Mouse (Mus musculus) embryonic fibroblast, embryonic 13.5 days (primary cell): ENCODE data around the gene Msh4. TPM values are rescaled to one million over a fixed set of nuclear protein-coding genes. Genes with fewer than 3 reads are reported as not detected.
"Not testable (repeated sequence)": the region's sequence is repeated elsewhere in the genome, so short reads cannot be mapped to it uniquely, and the experiment has no call there.

ENCODE experiments used
- H3K27ac ChIP-seq: 2 replicates; pipeline ENCODE4 v1.5.1; 2012; ENCODE audit warnings: low read length, control low read depth, inconsistent platforms; ENCODE audit not compliant: insufficient read depth
- H3K4me1 ChIP-seq: 2 replicates; pipeline ENCODE4 v1.6.1; 2011; ENCODE audit warnings: low read length; ENCODE audit not compliant: control insufficient read depth, insufficient read depth
- H3K4me3 ChIP-seq: 2 replicates; pipeline ENCODE4 v1.5.1; 2011; ENCODE audit warnings: mild to moderate bottlenecking, control low read depth, low read length; ENCODE audit not compliant: insufficient read depth
- CTCF ChIP-seq: IDR thresholded peaks from 2 replicates; pipeline ENCODE4 v1.5.1; 2011; ENCODE audit warnings: mild to moderate bottlenecking, control low read depth, low read length, moderate library complexity, borderline replicate concordance; ENCODE audit not compliant: insufficient read depth
- POLR2A ChIP-seq: IDR thresholded peaks from 2 replicates; pipeline ENCODE4 v1.6.1; 2011; ENCODE audit warnings: low read depth, mild to moderate bottlenecking, control low read depth, low read length, moderate library complexity
- polyA plus RNA-seq: library from polyadenylated mRNA; stranded (reverse); fragments of >200 nt; gene quantifications from 2 replicates; pipeline ENCODE4 v1.2.4, GENCODE M21; 2011; ENCODE audit warnings: low read depth; ENCODE audit not compliant: missing spikeins, insufficient read length

Gene Msh4
- polyA plus RNA-seq, 1 experiment: 0.32 TPM

DNA sequence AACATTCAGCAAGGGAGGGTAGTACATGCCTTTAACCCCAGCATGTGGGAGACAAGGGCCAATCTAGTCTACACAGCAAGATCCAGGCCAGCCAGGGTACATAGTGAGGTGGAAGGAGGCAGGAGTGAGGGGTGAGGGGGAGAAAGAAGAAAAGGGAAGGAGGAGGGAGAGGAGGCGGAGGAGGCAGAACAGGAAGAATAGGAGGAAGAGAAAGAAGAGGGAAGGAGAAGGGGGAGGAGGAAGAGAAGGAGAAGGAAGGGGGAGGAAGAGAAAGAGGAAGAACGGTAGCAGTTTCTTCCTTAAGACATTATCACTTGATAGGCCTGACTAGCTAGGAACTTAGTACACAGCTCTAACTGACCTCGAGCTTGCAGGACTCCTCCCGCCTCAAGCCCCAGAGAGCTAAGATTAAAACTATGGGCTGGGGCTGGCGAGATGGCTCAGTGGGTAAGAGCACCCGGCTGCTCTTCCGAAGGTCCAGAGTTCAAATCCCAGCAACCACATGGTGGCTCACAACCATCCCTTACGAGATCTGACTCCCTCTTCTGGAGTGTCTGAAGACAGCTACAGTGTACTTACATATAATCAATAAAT, 16.7 kb downstream of the Msh4 start:
- H3K4me3 ChIP-seq: no peak overlapping the region
- no peaks in the 10 kb centered on the region for H3K4me1 ChIP-seq
- no peak for TF ChIP-seq CTCF
- TF ChIP-seq POLR2A: no peak
- H3K27ac ChIP-seq: no peak overlapping the region

DNA sequence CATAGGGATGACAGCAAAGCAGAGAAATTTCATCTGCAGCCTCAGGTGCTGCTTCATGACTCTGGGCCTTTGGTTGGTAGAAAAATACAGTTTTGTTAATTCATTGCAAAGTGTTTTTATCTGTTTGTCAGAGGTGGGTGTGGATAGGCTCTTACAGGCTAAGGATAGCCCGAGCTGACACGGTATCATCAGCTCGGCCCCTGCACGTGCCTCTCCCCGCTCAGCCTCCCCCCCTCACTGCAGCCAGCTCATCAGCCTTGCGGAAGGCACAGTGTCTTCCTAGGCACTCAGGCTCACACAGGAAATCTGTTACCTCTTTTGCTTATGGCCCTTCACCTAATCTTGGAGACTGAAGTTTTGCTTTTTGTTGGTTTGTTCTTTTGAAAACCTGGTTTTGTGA, 17.8 kb downstream of the Msh4 start:
- TF ChIP-seq POLR2A (no peak), CTCF (no peak)
- H3K4me1 ChIP-seq: no peaks in the 10 kb centered on the region
- H3K27ac ChIP-seq: no peak overlapping the region
- no peak overlapping the region for H3K4me3 ChIP-seq

DNA sequence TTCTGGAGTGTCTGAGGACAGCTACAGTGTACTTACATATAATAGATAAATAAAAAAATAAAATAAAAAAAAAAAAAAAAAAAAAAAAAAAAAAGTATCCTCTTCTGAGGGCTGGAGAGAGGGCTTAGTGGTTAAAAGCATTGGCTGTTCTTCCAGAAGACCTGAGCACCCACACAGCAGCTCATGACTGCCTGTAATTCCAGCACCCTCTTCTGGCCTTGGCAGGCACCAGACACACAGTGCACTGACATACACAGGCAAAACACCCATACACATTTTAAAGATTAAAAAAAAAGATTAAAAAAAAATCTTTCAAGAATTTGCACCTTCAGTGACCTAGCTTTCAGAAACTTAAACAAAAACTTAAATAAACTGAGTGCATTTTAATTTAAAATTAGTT, 19.6 kb downstream of the Msh4 start:
- no peak overlapping the region for H3K4me3 ChIP-seq
- no peak for TF ChIP-seq CTCF
- no peak for TF ChIP-seq POLR2A

DNA sequence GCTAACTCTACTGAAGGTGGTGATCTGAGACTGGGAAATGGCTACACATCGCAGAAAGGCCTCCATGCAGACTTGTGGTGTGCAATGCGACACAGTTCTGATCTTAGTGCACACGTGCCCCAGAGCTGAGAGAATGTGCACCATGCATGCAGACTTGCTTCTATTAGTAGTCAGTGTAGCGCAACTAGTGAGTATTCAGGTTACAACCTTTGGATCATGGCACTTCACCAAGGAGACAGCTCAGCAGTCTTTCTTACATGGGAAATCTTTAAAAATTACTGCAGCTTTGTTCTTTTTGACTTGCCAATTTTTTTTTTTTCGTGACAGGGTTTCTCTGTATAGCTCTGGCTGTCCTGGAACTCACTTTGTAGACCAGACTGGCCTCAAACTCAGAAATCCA, 34.5 kb downstream of the Msh4 start:
- H3K4me1 ChIP-seq: no peaks in the 10 kb centered on the region
- H3K4me3 ChIP-seq: no peak overlapping the region
- no peak overlapping the region for H3K27ac ChIP-seq
- TF ChIP-seq POLR2A: no peak
- TF ChIP-seq CTCF: no peak

More for the DNA sequence above, 19.6 kb downstream of the Msh4 start:
- Histone ChIP-seq H3K4me1 (no peaks in the 10 kb centered on the region), H3K27ac (no peak overlapping the region)

DNA sequence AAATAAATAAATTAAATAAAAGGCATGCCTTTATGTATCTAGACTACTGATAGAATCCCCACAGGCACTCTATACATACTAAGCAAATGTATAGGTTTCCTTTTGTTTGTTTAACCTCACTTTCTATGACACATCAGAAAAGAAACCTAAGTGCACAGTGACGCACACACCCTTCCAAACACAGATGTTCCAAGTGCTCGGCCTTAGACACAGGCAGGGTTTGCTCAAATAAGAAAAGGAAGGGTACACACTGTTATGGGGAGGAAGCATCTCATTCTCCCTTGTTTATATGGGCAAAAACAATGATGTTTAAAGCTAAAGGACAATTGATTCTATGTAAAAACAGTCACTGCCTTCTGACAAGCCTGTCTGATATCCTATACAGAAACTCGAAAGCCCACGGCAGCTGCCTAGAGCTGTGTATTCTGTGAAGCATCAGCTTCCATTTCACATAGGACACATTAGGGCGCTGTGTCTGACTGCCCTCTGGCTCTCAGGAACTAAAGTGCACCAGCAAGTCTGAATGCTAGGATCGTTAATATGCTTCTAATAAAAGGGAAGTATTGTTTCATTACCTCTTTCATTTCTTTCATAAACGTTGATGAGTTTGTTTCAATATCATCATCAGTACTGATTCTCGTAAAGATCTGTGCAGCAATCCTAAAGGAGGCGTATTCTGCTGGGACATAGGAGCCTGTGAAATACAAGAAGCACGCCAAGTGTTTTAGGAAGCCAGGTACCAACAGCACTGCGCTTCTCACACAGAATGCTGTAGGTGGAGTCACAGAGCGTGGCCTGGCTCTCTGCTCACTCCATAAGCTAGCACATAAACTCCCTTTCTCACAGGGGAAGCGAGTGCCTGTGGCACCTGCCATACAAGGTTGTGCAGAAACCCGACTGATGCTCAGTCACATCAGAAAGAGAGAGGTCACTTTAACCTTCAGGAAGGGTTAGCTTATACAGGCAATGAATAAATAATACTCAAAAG, 38.5 kb downstream of the Msh4 start:
- Histone ChIP-seq H3K4me1 (no peaks in the 10 kb centered on the region), H3K4me3 (no peak overlapping the region), H3K27ac (no peak overlapping the region)
- TF ChIP-seq CTCF: no peak
- TF ChIP-seq POLR2A: no peak

DNA sequence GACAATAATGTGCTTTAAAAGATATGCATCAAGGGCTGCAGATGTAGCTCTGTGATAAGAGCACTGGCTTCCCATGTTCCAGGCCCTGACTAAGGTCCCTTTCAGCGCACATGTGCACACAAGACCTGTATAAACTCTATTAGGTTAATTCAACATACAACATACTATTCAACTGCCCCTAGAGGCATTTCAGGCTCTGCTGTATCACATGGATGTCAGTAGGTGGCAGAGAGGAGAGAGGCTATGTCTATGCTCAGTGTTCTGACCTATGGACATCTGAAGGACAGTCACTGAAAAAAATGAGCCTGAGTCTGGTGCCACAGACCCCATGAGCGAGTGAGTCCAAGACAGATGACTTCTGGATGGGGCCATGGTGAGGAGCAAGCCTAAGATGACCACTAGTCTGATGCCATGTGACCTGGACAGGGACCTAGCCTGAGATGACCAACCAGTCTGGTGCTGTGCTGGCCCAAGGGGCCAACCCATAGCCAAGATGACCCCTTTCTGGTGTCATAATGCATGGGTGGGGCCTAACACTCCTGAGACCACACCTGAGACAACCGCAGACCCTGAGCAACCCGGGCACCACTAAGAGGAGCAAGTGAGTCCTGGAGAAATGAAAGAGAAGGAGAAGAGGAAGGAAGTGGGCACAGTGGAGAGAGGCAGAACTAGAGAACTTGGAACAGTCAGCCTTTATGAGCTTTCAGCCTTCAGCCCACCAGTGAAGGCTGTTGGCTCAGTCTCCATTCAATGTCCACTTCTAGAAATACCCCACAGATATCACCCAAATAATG, 41.1 kb downstream of the Msh4 start:
- Histone ChIP-seq H3K4me1 (no peaks in the 10 kb centered on the region), H3K4me3 (no peak overlapping the region), H3K27ac (no peak overlapping the region)
- TF ChIP-seq CTCF (no peak), POLR2A (no peak)

DNA sequence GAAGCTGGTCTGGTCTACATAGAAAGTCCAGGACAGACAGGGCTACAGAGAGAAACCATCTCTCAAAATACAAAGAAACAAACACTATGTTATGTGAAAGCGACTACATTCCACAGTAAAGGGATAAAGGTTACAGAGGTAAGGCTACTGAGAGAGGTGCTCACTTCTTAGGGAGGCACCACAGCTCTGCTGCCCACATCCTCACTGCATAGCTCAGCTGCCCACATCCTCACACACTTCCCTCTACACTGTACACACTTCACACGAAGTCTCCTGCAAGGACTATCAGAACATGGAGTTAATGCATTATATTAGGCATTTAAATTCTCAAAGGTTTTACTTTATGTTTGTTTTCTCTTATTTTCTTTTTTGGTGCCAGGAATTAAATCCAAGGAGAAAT, 42.1 kb downstream of the Msh4 start:
- TF ChIP-seq POLR2A: no peak
- Histone ChIP-seq H3K4me3 (no peak overlapping the region), H3K27ac (no peak overlapping the region), H3K4me1 (no peaks in the 10 kb centered on the region)

DNA sequence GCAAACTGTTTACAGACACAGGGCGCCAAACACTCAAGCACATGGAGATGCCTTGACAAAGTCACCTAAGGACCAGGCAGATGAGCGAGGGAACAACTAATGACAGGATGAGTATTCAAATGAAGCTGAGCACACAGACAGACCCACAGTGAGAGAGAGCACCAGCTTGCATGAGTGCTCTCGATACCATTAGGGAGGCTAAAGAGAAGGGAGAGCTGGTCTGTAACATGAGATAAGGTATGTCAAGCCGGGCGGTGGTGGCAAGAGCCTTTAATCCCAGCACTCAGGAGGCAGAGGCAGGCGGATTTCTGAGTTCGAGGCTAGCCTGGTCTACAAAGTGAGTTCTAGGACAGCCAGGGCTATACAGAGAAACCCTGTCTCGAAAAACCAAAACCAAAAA, 45.5 kb downstream of the Msh4 start:
- H3K4me3 ChIP-seq, H3K27ac ChIP-seq, H3K4me1 ChIP-seq: not testable (repeated sequence)

DNA sequence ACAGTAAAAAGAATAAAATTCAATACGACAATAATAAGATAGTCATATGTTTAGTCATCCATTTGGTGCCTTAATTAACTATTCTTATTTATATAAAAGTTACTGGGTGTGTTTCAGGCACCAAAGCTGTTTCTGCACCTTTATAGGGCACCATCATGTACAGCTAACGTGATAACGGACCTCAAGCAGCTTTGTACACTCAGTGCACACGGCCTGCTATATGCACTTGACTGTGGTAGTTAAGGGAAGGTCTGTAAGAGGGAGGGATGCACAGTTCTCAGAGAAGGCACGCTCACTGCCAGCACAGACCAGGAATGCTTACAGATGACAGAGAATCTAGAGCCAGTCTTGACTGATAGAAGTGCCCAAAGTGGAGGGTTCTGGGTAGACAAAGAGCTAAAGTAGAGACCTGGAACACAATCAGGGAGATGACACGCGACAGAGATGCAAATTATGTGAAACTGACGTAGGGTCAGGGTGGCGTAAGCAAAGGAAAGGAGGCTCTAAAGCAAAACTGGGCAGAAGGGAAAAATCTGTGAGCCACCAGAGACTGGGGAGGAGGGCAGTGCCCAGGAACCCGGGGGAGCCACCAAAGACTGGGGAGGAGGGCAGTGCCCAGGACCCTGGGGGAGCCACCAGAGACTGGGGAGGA, 47.5 kb downstream of the Msh4 start:
- H3K27ac ChIP-seq: no peak overlapping the region
- H3K4me1 ChIP-seq: no peaks in the 10 kb centered on the region
- no peak overlapping the region for H3K4me3 ChIP-seq
- no peak for TF ChIP-seq POLR2A
- no peak for TF ChIP-seq CTCF
